Mouse (Mus musculus): ENCODE results near the gene Tnni3k.

DNA sequence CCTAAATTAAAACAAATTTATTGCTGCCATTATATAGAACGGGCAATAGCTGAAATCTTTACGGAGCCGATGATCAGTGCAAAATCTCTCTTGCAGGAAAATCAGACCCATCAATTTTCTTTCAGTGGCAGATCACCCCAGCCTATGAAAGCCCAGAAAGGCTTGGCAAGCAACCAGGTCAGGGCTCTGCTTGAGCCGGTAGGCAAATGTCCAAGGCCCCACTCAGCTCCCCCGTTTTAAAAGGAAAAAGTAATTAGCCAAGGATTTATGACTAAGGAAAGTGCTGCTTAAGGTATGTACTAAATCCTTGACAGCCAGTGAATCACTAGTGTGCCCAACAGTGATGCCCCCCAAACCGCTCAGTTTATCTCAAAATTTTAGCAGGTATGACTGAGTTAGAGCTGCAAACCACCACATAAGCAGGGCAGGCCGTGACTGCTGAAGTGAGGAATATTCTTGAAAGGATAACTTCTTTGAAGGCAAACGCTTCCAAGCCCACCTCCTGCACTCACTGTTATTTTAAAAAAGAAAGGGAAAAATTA, 254.2 kb downstream of the Tnni3k start:
- TF ChIP-seq CTCF (IDR thresholded peaks at IDR 0.05; ENCODE audit: borderline replicate concordance, extremely low read depth, insufficient read depth, insufficient read length) (no peak), POLR2A (IDR thresholded peaks at IDR 0.05; ENCODE audit: borderline replicate concordance, extremely low read depth, insufficient read depth, insufficient read length, poor library complexity, severe bottlenecking) (no peak)

Data from brain, embryonic 14.5 days (tissue).